Mouse (Mus musculus) midbrain, embryonic 15.5 days (tissue): ENCODE results near the gene Limch1. TPM values are rescaled to one million over a fixed set of nuclear protein-coding genes. Genes with fewer than 3 reads are reported as not detected.
A peak's percentile ranks its signal among the peaks of the same experiment; 100 is the strongest.

Experiments
- ATAC-seq: fragments of 200-750 bp; cut with Nextera tagmentation; replicated peaks from 2 replicates; pipeline ENCODE4 v1.8.0; 2017; ENCODE audit warnings: moderate TSS enrichment
- H3K27ac ChIP-seq: fragments of 300-500 bp; sonication (generic); 2 replicates; pipeline ENCODE4 v1.5.1; 2015; ENCODE audit warnings: mild to moderate bottlenecking, inconsistent platforms
- H3K27me3 ChIP-seq: fragments of 300-500 bp; sonication (generic); replicated peaks from 2 replicates; pipeline ENCODE4 v1.6.1; 2015; ENCODE audit warnings: inconsistent platforms
- H3K36me3 ChIP-seq: fragments of 300-500 bp; sonication (generic); replicated peaks from 2 replicates; pipeline ENCODE4 v1.6.1; 2015; ENCODE audit warnings: inconsistent platforms
- H3K4me1 ChIP-seq: fragments of 300-500 bp; sonication (generic); 2 replicates; pipeline ENCODE4 v1.6.1; 2015; ENCODE audit warnings: inconsistent platforms
- H3K4me2 ChIP-seq: fragments of 300-500 bp; sonication (generic); 2 replicates; pipeline ENCODE4 v1.6.1; 2015; ENCODE audit warnings: inconsistent platforms, mild to moderate bottlenecking, moderate library complexity
- H3K4me3 ChIP-seq: fragments of 300-500 bp; sonication (generic); 2 replicates; pipeline ENCODE4 v1.5.1; 2015; ENCODE audit warnings: mild to moderate bottlenecking, inconsistent platforms
- H3K9ac ChIP-seq: fragments of 300-500 bp; sonication (generic); 2 replicates; pipeline ENCODE4 v1.6.1; 2015; ENCODE audit warnings: mild to moderate bottlenecking, inconsistent platforms
- H3K9me3 ChIP-seq: fragments of 300-500 bp; sonication (generic); 2 replicates; pipeline ENCODE4 v1.6.1; 2016; ENCODE audit warnings: inconsistent platforms
- WGBS: fragments of 180-500 bp; shearing (Covaris S2); methylation state at CpG from one replicate; pipeline ENCODE4 v1.1.7; 2015; ENCODE audit warnings: mixed read lengths; 5-methylcytosine and 5-hydroxymethylcytosine counted together
- polyA plus RNA-seq: library from polyadenylated mRNA; unstranded; fragments of >200 nt; fragmentation: Nextera tagmentation; extraction: Ambion mirVana; gene quantifications from 2 replicates; pipeline ENCODE4 v1.2.1, GENCODE M21; 2015

Limch1 gene
- polyA plus RNA-seq, 1 experiment from 2014 or later = 47.6 TPM

GRCm38 (mm10) chr5:66769070-66769469, 23.4 kb downstream of the Limch1 start:
- no peak overlapping the region for H3K27ac ChIP-seq
- H3K27me3 ChIP-seq = no peaks in the 10 kb centered on the region
- WGBS = 58% methylated on average over 4 of the region's 4 CpGs
- no peaks in the 10 kb centered on the region for H3K9me3 ChIP-seq
- H3K4me3 ChIP-seq = no peak overlapping the region
- ATAC-seq = no peak
- H3K4me1 ChIP-seq = peaks cover 9% of the 10 kb centered on the region
- no peak overlapping the region for H3K4me2 ChIP-seq
- no peak overlapping the region for H3K9ac ChIP-seq
- no peaks in the 10 kb centered on the region for H3K36me3 ChIP-seq

GRCm38 (mm10) chr5:66769558-66769957, 23.9 kb downstream of the Limch1 start:
- no peaks in the 10 kb centered on the region for H3K9me3 ChIP-seq
- H3K4me3 ChIP-seq = no peak overlapping the region
- 85% methylated on average over 5 of the region's 5 CpGs for WGBS
- no peak overlapping the region for H3K4me2 ChIP-seq
- ATAC-seq = 0 out of 2 replicates have a peak, but pooled peaks have one; percentile 32
- no peak overlapping the region for H3K9ac ChIP-seq
- no peak overlapping the region for H3K27ac ChIP-seq
- H3K4me1 ChIP-seq = peaks cover 9% of the 10 kb centered on the region
- no peaks in the 10 kb centered on the region for H3K27me3 ChIP-seq
- H3K36me3 ChIP-seq = no peaks in the 10 kb centered on the region

DNA sequence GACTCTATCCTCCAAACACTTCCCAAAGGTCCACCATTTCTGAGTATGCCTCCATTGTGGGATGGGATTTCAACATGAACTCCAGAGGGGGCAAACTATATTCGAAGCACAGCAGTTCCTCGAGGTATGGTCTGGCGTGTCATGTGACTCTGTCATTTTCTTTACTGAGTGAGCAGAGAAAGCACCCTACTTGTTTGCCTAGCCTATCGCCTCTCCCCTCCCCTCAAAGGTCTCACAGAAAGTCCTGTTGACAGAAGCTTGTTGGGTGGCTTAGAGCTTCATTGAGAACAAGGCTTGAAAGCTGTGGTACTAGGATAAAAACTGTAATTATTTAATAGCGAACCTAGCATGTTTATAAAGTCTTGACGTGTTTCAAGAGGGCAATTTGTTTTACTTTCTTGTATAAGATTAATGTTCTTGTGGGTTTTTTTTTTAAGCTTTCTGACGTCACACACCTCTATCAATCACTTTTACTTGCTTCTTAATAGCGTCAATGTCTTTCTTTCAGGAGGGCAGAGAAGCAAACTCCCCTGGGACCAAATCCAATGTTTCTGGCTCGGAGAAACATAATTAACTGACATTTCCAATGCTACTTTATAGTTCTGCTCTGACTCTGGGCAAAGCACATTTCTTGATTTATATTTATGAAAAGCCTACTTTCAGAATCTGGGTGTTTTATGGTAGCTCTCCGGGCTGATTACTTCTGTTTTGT, 32.5 kb downstream of the Limch1 start:
- H3K9me3 ChIP-seq = no peaks in the 10 kb centered on the region
- H3K27me3 ChIP-seq = no peaks in the 10 kb centered on the region
- H3K36me3 ChIP-seq = no peaks in the 10 kb centered on the region
- no peak overlapping the region for H3K9ac ChIP-seq
- H3K27ac ChIP-seq = no peak overlapping the region
- H3K4me1 ChIP-seq = no peaks in the 10 kb centered on the region
- 81% methylated on average over 10 of the region's 10 CpGs for WGBS
- no peak overlapping the region for H3K4me2 ChIP-seq
- H3K4me3 ChIP-seq = no peak overlapping the region
- ATAC-seq = no peak

GRCm38 (mm10) chr5:66780371-66780770, 34.7 kb downstream of the Limch1 start:
- ATAC-seq = no peak
- H3K4me3 ChIP-seq = no peak overlapping the region
- WGBS = 96% methylated on average over 4 of the region's 4 CpGs

GRCm38 (mm10) chr5:66781507-66781906, 35.9 kb downstream of the Limch1 start:
- Histone ChIP-seq H3K9ac (no peak overlapping the region), H3K4me2 (no peak overlapping the region), H3K9me3 (no peaks in the 10 kb centered on the region), H3K36me3 (no peaks in the 10 kb centered on the region), H3K4me1 (no peaks in the 10 kb centered on the region), H3K27me3 (no peaks in the 10 kb centered on the region), H3K27ac (no peak overlapping the region), H3K4me3 (no peak overlapping the region)
- WGBS = 84% methylated on average over 1 of the region's 1 CpGs
- ATAC-seq = no peak

More at GRCm38 (mm10) chr5:66780371-66780770, 34.7 kb downstream of the Limch1 start:
- Histone ChIP-seq H3K9ac (no peak overlapping the region), H3K36me3 (no peaks in the 10 kb centered on the region), H3K9me3 (no peaks in the 10 kb centered on the region), H3K4me1 (no peaks in the 10 kb centered on the region), H3K4me2 (no peak overlapping the region), H3K27ac (no peak overlapping the region), H3K27me3 (no peaks in the 10 kb centered on the region)

DNA sequence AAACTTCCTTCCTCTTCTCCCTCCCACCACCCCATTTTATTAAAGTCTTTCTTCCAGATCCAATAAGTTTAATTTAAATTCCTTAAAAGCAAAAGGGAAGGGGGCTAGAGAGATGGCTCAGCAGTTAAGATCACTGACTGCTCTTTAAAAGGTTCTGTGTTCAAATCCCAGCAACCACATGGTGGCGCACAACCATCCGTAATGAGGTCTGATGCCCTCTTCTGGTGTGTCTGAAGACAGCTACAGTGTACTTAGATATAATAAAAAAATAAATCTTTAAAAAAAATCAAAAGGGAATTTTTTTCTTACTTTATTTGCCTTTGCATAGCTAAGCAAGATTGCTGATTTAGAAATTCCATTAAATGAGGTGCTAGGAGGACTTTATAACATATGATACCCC, 37.2 kb downstream of the Limch1 start:
- H3K4me2 ChIP-seq = no peak overlapping the region
- no peaks in the 10 kb centered on the region for H3K27me3 ChIP-seq
- H3K9ac ChIP-seq = no peak overlapping the region
- ATAC-seq = no peak
- 90% methylated on average over 2 of the region's 2 CpGs for WGBS
- H3K27ac ChIP-seq = no peak overlapping the region
- no peaks in the 10 kb centered on the region for H3K9me3 ChIP-seq
- no peaks in the 10 kb centered on the region for H3K4me1 ChIP-seq
- H3K36me3 ChIP-seq = no peaks in the 10 kb centered on the region
- H3K4me3 ChIP-seq = no peak overlapping the region

GRCm38 (mm10) chr5:66784624-66785361, 39.2 kb downstream of the Limch1 start:
- WGBS = 74% methylated on average over 9 of the region's 9 CpGs
- H3K36me3 ChIP-seq = no peaks in the 10 kb centered on the region

DNA sequence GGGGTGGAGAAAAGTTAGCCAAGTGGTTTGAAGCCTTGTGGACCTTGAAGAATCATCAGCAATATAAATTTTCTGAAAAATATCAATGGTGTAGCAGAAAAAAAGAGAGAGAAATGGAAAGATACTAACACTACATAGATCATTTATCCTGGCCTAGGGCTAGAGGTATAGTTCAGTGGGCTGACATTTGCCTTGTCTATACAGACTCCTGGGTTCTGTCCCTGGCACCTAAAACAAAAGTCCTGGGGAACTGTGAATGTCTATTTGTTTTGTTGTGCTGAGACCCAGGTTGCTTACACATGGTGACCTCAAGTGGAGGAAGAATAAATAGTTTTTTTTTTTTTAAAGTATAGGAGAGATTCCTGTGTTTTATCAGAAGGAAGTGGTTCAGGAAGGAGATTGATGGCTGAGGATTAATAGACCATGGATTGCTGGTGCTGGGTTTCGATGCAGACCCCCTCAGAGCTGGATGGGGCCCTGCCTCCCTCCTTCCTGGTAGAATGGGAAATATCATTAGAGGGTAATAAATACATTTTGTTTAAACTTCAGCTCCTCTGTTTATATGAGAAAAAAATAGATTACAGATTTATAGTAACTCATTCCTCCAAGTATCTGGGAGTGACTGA, 40.5 kb downstream of the Limch1 start:
- no peaks in the 10 kb centered on the region for H3K36me3 ChIP-seq
- no peak overlapping the region for H3K4me2 ChIP-seq
- H3K4me1 ChIP-seq = no peaks in the 10 kb centered on the region
- H3K4me3 ChIP-seq = no peak overlapping the region
- no peak overlapping the region for H3K9ac ChIP-seq
- 76% methylated on average over 1 of the region's 1 CpGs for WGBS
- no peak overlapping the region for H3K27ac ChIP-seq
- no peak for ATAC-seq
- H3K27me3 ChIP-seq = no peaks in the 10 kb centered on the region
- H3K9me3 ChIP-seq = no peaks in the 10 kb centered on the region

More at GRCm38 (mm10) chr5:66784624-66785361, 39.2 kb downstream of the Limch1 start:
- no peak overlapping the region for H3K9ac ChIP-seq
- H3K27ac ChIP-seq = no peak overlapping the region
- no peak overlapping the region for H3K4me3 ChIP-seq
- H3K27me3 ChIP-seq = no peaks in the 10 kb centered on the region
- no peaks in the 10 kb centered on the region for H3K9me3 ChIP-seq
- H3K4me2 ChIP-seq = no peak overlapping the region
- H3K4me1 ChIP-seq = no peaks in the 10 kb centered on the region
- ATAC-seq = no peak

- no peak overlapping the region for H3K4me2 ChIP-seq
- H3K27ac ChIP-seq = no peak overlapping the region
- H3K4me1 ChIP-seq = no peaks in the 10 kb centered on the region
- H3K9ac ChIP-seq = no peak overlapping the region
- H3K4me3 ChIP-seq = no peak overlapping the region
- no peaks in the 10 kb centered on the region for H3K9me3 ChIP-seq
- ATAC-seq = no peak
- 90% methylated on average over 8 of the region's 8 CpGs for WGBS
- no peaks in the 10 kb centered on the region for H3K36me3 ChIP-seq
- no peaks in the 10 kb centered on the region for H3K27me3 ChIP-seq
Measured at GRCm38 (mm10) chr5:66786621-66787061, 41.0 kb downstream of the Limch1 start.

DNA sequence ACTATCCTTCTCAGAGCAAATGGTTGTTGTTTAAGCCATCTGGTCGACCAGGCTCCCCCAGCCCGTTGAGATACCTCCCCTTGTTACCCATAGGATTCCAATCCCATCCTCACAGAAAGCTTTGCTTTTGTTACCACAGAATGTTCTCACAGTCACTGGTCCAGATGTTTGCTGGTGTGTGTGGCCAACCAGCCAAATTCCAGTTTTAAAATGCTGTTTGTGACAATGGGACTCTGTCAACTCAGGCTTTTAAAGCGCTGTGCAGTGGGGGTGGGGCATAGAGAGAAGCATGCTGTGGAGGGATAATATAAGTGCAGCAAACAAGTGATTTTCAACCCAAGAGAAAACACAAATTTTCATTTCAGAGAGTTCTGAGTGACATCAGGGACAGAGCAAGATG, 43.4 kb downstream of the Limch1 start:
- Histone ChIP-seq H3K27ac (no peak overlapping the region), H3K36me3 (no peaks in the 10 kb centered on the region), H3K9ac (no peak overlapping the region), H3K27me3 (no peaks in the 10 kb centered on the region), H3K4me1 (no peaks in the 10 kb centered on the region), H3K9me3 (no peaks in the 10 kb centered on the region), H3K4me3 (no peak overlapping the region), H3K4me2 (no peak overlapping the region)
- 84% methylated on average over 3 of the region's 3 CpGs for WGBS
- no peak for ATAC-seq

GRCm38 (mm10) chr5:66791161-66791560, 45.5 kb downstream of the Limch1 start:
- Histone ChIP-seq H3K4me3 (no peak overlapping the region), H3K27me3 (no peaks in the 10 kb centered on the region), H3K27ac (no peak overlapping the region), H3K4me2 (no peak overlapping the region), H3K36me3 (no peaks in the 10 kb centered on the region), H3K9ac (no peak overlapping the region), H3K4me1 (no peaks in the 10 kb centered on the region), H3K9me3 (no peaks in the 10 kb centered on the region)
- no peak for ATAC-seq
- WGBS = 83% methylated on average over 6 of the region's 6 CpGs

- H3K36me3 ChIP-seq = no peaks in the 10 kb centered on the region
- no peak overlapping the region for H3K4me2 ChIP-seq
- H3K9me3 ChIP-seq = no peaks in the 10 kb centered on the region
- no peak overlapping the region for H3K9ac ChIP-seq
- no peak for ATAC-seq
- H3K27ac ChIP-seq = no peak overlapping the region
- no peak overlapping the region for H3K4me3 ChIP-seq
- H3K27me3 ChIP-seq = no peaks in the 10 kb centered on the region
- peaks cover 6% of the 10 kb centered on the region for H3K4me1 ChIP-seq
- 96% methylated on average over 3 of the region's 3 CpGs for WGBS
Measured at GRCm38 (mm10) chr5:66793251-66793650, 47.6 kb downstream of the Limch1 start.
